14 mouse cellular contexts compared by ENCODE assay signal in the genomic region with DNA sequence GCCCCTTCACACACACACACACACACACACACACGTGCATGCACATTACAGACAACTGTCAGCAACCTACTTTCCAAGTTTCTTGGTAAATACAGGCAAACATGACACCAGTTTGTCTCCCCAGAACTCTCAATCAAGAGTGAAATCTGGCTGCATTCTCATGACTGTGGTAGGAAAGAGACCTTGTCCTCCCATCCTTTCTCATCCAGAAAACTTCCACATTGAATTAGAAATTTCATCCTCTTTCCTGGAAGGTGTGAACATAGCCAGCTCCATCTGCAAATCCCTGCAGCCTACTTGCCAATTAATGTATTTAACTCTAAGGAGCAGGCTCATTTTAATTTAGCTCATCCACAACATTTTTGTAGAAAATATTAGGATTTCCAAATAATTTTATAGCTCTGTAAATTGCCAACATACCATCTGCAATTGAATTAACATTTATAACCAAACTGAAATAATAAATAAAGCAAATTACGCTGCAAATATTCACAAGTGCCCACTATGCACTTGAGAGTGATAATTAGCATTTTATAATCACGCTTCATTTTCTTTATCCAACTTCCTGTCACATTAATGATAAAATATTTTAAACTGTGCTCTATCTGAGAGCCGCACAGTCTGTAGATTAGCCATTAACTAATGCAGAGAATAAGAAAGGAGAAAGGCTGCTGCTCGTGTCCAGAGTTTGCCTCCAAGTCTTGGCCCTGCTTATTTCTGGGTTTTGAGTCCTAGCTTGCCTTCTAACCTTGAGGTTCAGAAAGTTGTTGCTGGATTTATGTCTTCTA.
"Had no signal": no experiment of that assay in that cellular context is flagged by ENCODE, and none has a peak within 500 bp of the region (broad histone marks: within the 10 kb centered on the region; RNA-seq: fewer than 3 reads in every experiment).

No protein-coding gene starts in this region.

- H3K4me2 ChIP-seq: limb, embryonic 13.5 days; liver, embryonic 11.5 days; liver, embryonic 15.5 days; lung, embryonic 14.5 days; neural tube, embryonic 12.5 days; stomach, embryonic 15.5 days had no signal

- H3K9ac ChIP-seq: limb, embryonic 13.5 days; liver, embryonic 15.5 days; lung, embryonic 14.5 days; neural tube, embryonic 12.5 days; stomach, embryonic 15.5 days had no signal

- H3K9me3 ChIP-seq: limb, embryonic 13.5 days; liver, embryonic 15.5 days; midbrain, embryonic 10.5 days; neural tube, embryonic 12.5 days; stomach, embryonic 15.5 days had no signal

- DNase-seq: left cerebral cortex, postnatal 4 days; lung, embryonic 14.5 days; midbrain, embryonic 14.5 days; right cerebral cortex, postnatal 14 days; thymus, adult 2 months; thymus, postnatal 25 days had no signal

- H3K4me3 ChIP-seq: limb, embryonic 13.5 days; liver, embryonic 15.5 days; midbrain, embryonic 10.5 days; myocyte; neural tube, embryonic 12.5 days; stomach, embryonic 15.5 days had no signal

- H3K27ac ChIP-seq: kidney, postnatal 0 days; limb, embryonic 13.5 days; liver, embryonic 15.5 days; midbrain, embryonic 10.5 days; neural tube, embryonic 12.5 days; stomach, embryonic 15.5 days had no signal

- H3K36me3 ChIP-seq: limb, embryonic 13.5 days; liver, embryonic 15.5 days; midbrain, embryonic 10.5 days; neural tube, embryonic 12.5 days had no signal

- H3K4me1 ChIP-seq: liver, embryonic 15.5 days; midbrain, embryonic 10.5 days; stomach, embryonic 15.5 days had no signal

- H3K27me3 ChIP-seq: limb, embryonic 13.5 days; liver, embryonic 15.5 days; neural tube, embryonic 12.5 days; stomach, embryonic 15.5 days had no signal
